Mouse (Mus musculus) ES-Bruce4 (cell line): ENCODE measurements around the gene Ms4a6b. TPM values are rescaled to one million over a fixed set of nuclear protein-coding genes. Genes with fewer than 3 reads are reported as not detected.
A peak's percentile ranks its signal among the peaks of the same experiment; 100 is the strongest.
"Not testable (repeated sequence)": the region's sequence is repeated elsewhere in the genome, so short reads cannot be mapped to it uniquely, and the experiment has no call there.

Experiments
- H3K27ac ChIP-seq: 2 replicates; pipeline ENCODE4 v1.5.1; 2012; ENCODE audit warnings: low read length, inconsistent platforms; ENCODE audit not compliant: insufficient read depth
- H3K27me3 ChIP-seq: 2 replicates; pipeline ENCODE4 v1.6.1; 2012; ENCODE audit warnings: mild to moderate bottlenecking, low read length, inconsistent platforms; ENCODE audit not compliant: control insufficient read depth, poor library complexity, insufficient read depth, severe bottlenecking
- H3K36me3 ChIP-seq: 2 replicates; pipeline ENCODE4 v1.6.1; 2012; ENCODE audit warnings: inconsistent platforms, mild to moderate bottlenecking, low read length, moderate library complexity; ENCODE audit not compliant: control insufficient read depth, poor library complexity, insufficient read depth, severe bottlenecking
- H3K4me1 ChIP-seq: one replicate; pipeline ENCODE4 v1.8.1; 2011; ENCODE audit warnings: low read length; ENCODE audit not compliant: control insufficient read depth, insufficient read depth
- H3K4me3 ChIP-seq: 2 replicates; pipeline ENCODE4 v1.5.1; 2011; ENCODE audit warnings: low read depth, mild to moderate bottlenecking, low read length
- H3K9ac ChIP-seq: 2 replicates; pipeline ENCODE4 v1.6.1; 2012; ENCODE audit warnings: low read depth, mild to moderate bottlenecking, inconsistent platforms; ENCODE audit not compliant: poor library complexity, severe bottlenecking
- H3K9me3 ChIP-seq: replicated peaks from 2 replicates; pipeline ENCODE4 v1.6.1; 2012; ENCODE audit warnings: mild to moderate bottlenecking, low read length, inconsistent platforms; ENCODE audit not compliant: control insufficient read depth, poor library complexity, insufficient read depth, severe bottlenecking
- CTCF ChIP-seq: IDR thresholded peaks from one replicate; pipeline ENCODE4 v1.8.1; 2011; ENCODE audit warnings: low read depth, low read length
- EP300 ChIP-seq: IDR thresholded peaks from 2 replicates; pipeline ENCODE4 v1.6.1; 2011; ENCODE audit warnings: low read depth, low read length; ENCODE audit not compliant: insufficient read depth
- POLR2A ChIP-seq: IDR thresholded peaks from one replicate; pipeline ENCODE4 v1.8.1; 2011; ENCODE audit warnings: low read length; ENCODE audit not compliant: insufficient read depth
- polyA plus RNA-seq: library from polyadenylated mRNA; stranded (reverse); fragments of >200 nt; gene quantifications from 2 replicates; pipeline ENCODE4 v1.2.4, GENCODE M21; 2011; ENCODE audit warnings: low read depth; ENCODE audit not compliant: missing spikeins, insufficient read depth, insufficient read length

Gene Ms4a6b
- polyA plus RNA-seq, 1 experiment, result not detected

- Histone ChIP-seq H3K9me3 (no peaks in the 10 kb centered on the region), H3K27ac (no peak overlapping the region), H3K9ac (no peak overlapping the region), H3K36me3 (no peaks in the 10 kb centered on the region), H3K4me1 (no peaks in the 10 kb centered on the region), H3K27me3 (no peaks in the 10 kb centered on the region), H3K4me3 (no peak overlapping the region)
- TF ChIP-seq CTCF, result no peak
- no peak for TF ChIP-seq EP300
- TF ChIP-seq POLR2A, result no peak
Observed at GRCm38 (mm10) chr19:11520146-11520545, 3.8 kb downstream of the Ms4a6b start.

- Histone ChIP-seq H3K36me3 (no peaks in the 10 kb centered on the region), H3K9ac (no peak overlapping the region), H3K27me3 (no peaks in the 10 kb centered on the region), H3K4me3 (no peak overlapping the region), H3K4me1 (no peaks in the 10 kb centered on the region), H3K9me3 (no peaks in the 10 kb centered on the region), H3K27ac (no peak overlapping the region)
- no peak for TF ChIP-seq EP300
- no peak for TF ChIP-seq CTCF
Observed at GRCm38 (mm10) chr19:11533421-11533820, 17.1 kb downstream of the Ms4a6b start.

GRCm38 (mm10) chr19:11533888-11534445 lies 17.7 kb downstream of the Ms4a6b start:
- Histone ChIP-seq H3K9me3 (no peaks in the 10 kb centered on the region), H3K9ac (no peak overlapping the region), H3K36me3 (no peaks in the 10 kb centered on the region), H3K27me3 (no peaks in the 10 kb centered on the region), H3K4me3 (no peak overlapping the region), H3K27ac (no peak overlapping the region), H3K4me1 (no peaks in the 10 kb centered on the region)
- no peak for TF ChIP-seq POLR2A
- no peak for TF ChIP-seq CTCF
- no peak for TF ChIP-seq EP300

GRCm38 (mm10) chr19:11536593-11536992 lies 20.3 kb downstream of the Ms4a6b start, which contains the start of gene Ms4a4d:
Gene Ms4a4d, plus strand, starts transcription at chr19:11536801.
- Histone ChIP-seq H3K4me1 (no peaks in the 10 kb centered on the region), H3K4me3 (peak within 1 kb of the TSS; percentile 4; the same call in 1 of the 2 replicates), H3K36me3 (no peaks in the 10 kb centered on the region), H3K27me3 (no peaks in the 10 kb centered on the region), H3K9me3 (no peaks in the 10 kb centered on the region), H3K27ac (no peak within 1 kb of the TSS), H3K9ac (no peak within 1 kb of the TSS)
- TF ChIP-seq POLR2A, result no peak
- no peak for TF ChIP-seq CTCF
- TF ChIP-seq EP300, result no peak

- no peaks in the 10 kb centered on the region for H3K27me3 ChIP-seq
Observed at GRCm38 (mm10) chr19:11537336-11537735, 21.0 kb downstream of the Ms4a6b start.

GRCm38 (mm10) chr19:11540166-11540821 lies 24.0 kb downstream of the Ms4a6b start:
- H3K36me3 ChIP-seq, result not testable (repeated sequence)

More at GRCm38 (mm10) chr19:11537336-11537735, 21.0 kb downstream of the Ms4a6b start:
- H3K4me3 ChIP-seq, result no peak overlapping the region
- H3K9ac ChIP-seq, result no peak overlapping the region
- H3K9me3 ChIP-seq, result no peaks in the 10 kb centered on the region
- no peaks in the 10 kb centered on the region for H3K36me3 ChIP-seq
- no peak overlapping the region for H3K27ac ChIP-seq
- no peaks in the 10 kb centered on the region for H3K4me1 ChIP-seq
- TF ChIP-seq EP300 (no peak), POLR2A (no peak), CTCF (no peak)

GRCm38 (mm10) chr19:11544383-11544782 lies 28.1 kb downstream of the Ms4a6b start:
- not testable (repeated sequence) for H3K4me3 ChIP-seq, H3K9ac ChIP-seq, H3K9me3 ChIP-seq, H3K4me1 ChIP-seq, H3K27ac ChIP-seq, H3K36me3 ChIP-seq, H3K27me3 ChIP-seq

More at GRCm38 (mm10) chr19:11540166-11540821, 24.0 kb downstream of the Ms4a6b start:
- not testable (repeated sequence) for H3K9me3 ChIP-seq, H3K27me3 ChIP-seq, H3K9ac ChIP-seq, H3K27ac ChIP-seq, H3K4me3 ChIP-seq, H3K4me1 ChIP-seq
